Mouse (Mus musculus): Measurements from ENCODE around the gene Hipk2.

DNA sequence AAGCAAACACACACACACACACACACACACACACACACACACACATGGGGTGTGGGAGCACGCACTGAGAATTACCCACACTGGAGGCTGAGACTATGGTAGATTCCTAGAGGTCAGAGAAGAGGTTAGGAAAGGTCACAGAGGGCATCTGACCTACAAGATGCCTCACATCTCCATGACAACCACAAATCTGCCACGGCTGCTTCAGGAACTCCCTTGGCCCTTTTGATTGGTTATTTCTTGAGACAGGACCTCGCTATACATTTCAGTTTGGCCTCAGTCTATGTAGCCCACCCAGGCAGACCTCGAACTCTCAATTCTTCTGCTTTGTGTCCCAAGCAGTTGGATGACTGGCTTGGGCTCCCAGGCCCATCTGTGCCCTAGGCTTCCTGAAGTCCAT is 214.3 kb downstream of the Hipk2 start:
- no peak for TF ChIP-seq EP300 (IDR thresholded peaks at IDR 0.05; ENCODE audit: low read depth in 1 of 2, low read length in 2 of 2)
- TF ChIP-seq ZC3H11A (IDR thresholded peaks at IDR 0.05; ENCODE audit: low read depth, low read length), result no peak
- TF ChIP-seq USF1 (IDR thresholded peaks at IDR 0.05; ENCODE audit: low read depth, low read length), result no peak
- no peak for TF ChIP-seq POLR2A (IDR thresholded peaks at IDR 0.05; ENCODE audit: control insufficient read depth in 1 of 2, insufficient read depth in 1 of 2, low read depth in 1 of 2, low read length in 2 of 2, poor library complexity in 1 of 2)
- TF ChIP-seq TCF12 (IDR thresholded peaks at IDR 0.05; ENCODE audit: low read depth, low read length), result no peak
- no peak for TF ChIP-seq HCFC1 (IDR thresholded peaks at IDR 0.05; ENCODE audit: low read depth, low read length)
- no peak for TF ChIP-seq CTCF (IDR thresholded peaks at IDR 0.05 in 2 of 3, conservative IDR thresholded peaks at IDR 0.05 in 1 of 3; ENCODE audit: control insufficient read depth in 1 of 3, insufficient read depth in 1 of 3, low read depth in 2 of 3, low read length in 3 of 3, poor library complexity in 1 of 3, severe bottlenecking in 1 of 3)
